Mouse (Mus musculus): ENCODE measurements around the gene Nr5a2.
"Not testable (repeated sequence)": the region's sequence is repeated elsewhere in the genome, so short reads cannot be mapped to it uniquely, and the experiment has no call there.

The Nr5a2 gene

GRCm38 (mm10) chr1:136840512-136840911 is 119.7 kb downstream of the Nr5a2 start:
- DNase-seq (ENCODE audit: low spot score in 2 of 2) = no peak

GRCm38 (mm10) chr1:136839202-136839601 is 121.0 kb downstream of the Nr5a2 start:
- DNase-seq (ENCODE audit: low spot score in 2 of 2) = no peak

- no peak for DNase-seq (ENCODE audit: low spot score in 2 of 2)
Observed at GRCm38 (mm10) chr1:136832305-136833152, 127.7 kb downstream of the Nr5a2 start.

GRCm38 (mm10) chr1:136830992-136831391 is 129.3 kb downstream of the Nr5a2 start:
- no peak for DNase-seq (ENCODE audit: low spot score in 2 of 2)

GRCm38 (mm10) chr1:136829931-136830330 is 130.3 kb downstream of the Nr5a2 start:
- no peak for DNase-seq (ENCODE audit: low spot score in 2 of 2)

GRCm38 (mm10) chr1:136823897-136824296 is 136.4 kb downstream of the Nr5a2 start:
- DNase-seq (ENCODE audit: low spot score in 2 of 2) = no peak

GRCm38 (mm10) chr1:136800625-136801024 is 159.6 kb downstream of the Nr5a2 start:
- no peak for DNase-seq (ENCODE audit: low spot score in 2 of 2)

GRCm38 (mm10) chr1:136796361-136797090 is 163.7 kb downstream of the Nr5a2 start:
- DNase-seq (ENCODE audit: low spot score in 2 of 2) = no peak

GRCm38 (mm10) chr1:136792957-136793883 is 167.0 kb downstream of the Nr5a2 start:
- DNase-seq (ENCODE audit: low spot score in 2 of 2) = not testable (repeated sequence)

All from natural killer cell, adult 2 months (primary cell).